Mouse (Mus musculus) right cerebral cortex, postnatal 10 days (tissue): ENCODE measurements around the gene Stard8.
"Not testable (repeated sequence)": the region's sequence is repeated elsewhere in the genome, so short reads cannot be mapped to it uniquely, and the experiment has no call there.

Experiments used
- DNase-seq, 2 experiments: peaks; one replicate each; pipeline ENCODE4 v3.0.0; 2021; ENCODE audit warnings: low spot score in 2 of 2

Stard8 gene

DNA sequence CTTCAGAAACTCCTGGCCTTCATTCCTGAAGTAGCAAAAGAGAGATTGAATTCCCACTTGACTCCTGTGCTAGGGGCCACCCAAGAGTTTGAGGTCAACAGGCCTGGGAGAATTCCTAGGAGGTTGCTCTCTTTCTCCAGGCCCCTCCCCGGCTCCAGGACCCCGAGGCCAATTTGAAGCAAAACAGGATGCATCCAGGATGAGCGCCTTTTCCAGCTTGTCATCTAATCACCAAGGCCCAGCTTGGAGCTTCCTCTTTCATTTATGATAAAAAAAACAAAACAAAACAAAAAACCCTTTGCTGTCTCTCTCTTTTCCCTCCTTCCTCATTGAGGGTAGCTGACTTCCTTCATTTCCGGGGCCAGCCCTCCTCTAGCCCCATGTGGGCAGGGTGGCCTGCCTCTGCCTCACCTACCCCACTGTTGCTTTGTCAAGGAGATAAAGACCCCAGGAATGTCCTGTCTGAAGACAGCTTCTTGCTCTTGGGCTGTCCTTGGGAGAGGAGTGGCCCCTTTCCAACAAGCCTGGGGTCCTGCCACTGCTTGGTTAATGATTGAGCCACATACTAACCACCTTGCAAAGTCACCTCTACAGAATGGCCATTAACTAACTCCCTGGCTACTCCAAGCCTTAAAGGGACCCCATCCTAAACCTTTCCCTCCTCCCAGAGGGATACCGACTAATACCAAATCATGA, 43.5 kb downstream of the Stard8 start:
- DNase-seq, result no peak

DNA sequence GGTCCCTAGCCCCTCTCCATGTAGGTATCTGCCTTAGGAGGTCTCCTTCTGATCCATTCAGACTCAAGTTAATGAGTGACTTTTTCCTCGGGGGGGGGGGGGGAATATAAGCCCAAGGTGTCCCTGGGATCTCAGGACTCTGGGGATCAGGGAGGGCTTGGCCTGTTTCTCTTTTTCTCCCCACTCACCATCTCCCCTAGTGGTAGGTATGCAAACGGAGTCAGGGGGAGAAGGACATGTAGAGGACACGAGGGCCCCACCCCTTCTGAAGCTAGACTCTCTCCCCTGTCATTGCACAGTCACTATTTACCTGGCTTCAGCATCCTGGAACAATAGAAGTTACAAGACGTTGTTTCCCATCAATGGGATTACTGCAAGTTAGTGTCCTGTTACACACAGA, 45.1 kb downstream of the Stard8 start:
- no peak for DNase-seq

DNA sequence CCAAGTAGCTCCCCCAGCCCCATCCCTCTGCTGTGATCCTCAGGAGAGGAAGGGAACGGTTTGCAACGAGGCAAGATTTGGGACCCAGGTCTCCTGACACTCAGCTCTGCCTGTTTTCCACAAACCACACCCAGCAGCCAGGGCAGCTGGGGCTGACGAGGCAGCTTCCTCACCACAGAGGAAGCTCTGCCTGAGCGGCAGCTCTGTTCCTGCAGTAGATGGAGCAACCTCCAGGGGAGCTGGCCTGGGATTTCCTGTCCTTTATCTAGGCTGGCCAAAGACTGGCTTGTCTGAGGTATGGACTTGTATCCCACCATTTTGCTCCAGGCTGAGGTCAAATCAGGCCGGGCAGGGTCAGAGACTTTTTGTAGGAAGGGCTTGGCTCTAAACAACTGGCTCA, 46.2 kb downstream of the Stard8 start:
- DNase-seq, result no peak

DNA sequence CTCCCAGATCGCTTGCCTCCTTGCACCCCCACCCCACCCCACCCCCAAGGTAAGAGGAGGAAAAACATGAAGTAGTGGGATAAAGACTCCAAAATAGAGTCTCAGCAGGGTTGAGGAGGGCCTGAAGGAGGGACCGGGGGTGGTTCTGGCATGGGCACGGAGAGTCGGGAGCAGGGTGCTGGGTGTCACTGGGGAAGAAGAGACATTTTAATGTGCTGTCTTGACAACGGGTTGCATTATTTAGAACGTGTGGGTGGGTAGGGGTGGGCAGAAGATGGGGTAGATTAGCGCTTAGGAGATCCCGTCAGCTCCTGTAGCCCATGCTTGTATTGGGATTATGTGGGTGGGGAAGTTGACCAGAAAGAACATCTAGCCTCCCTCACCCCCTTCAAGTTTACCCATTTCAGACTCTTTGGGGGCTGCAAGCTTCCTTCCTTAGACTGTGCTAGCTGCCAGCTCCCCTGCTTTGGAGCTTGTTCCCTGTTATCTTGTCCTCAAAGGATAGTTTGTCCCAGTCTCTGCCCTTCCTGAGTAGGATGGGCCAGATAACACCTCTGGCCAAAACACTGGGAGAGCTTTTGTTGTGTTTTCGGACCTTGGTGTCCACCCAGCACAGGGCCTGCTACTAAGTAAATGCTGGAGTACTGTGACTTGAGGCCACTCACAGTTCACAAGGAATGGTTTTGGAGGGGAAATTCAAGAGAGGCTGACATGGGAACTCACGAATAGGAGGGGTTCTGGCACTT, 47.9 kb downstream of the Stard8 start:
- DNase-seq, result no peak

DNA sequence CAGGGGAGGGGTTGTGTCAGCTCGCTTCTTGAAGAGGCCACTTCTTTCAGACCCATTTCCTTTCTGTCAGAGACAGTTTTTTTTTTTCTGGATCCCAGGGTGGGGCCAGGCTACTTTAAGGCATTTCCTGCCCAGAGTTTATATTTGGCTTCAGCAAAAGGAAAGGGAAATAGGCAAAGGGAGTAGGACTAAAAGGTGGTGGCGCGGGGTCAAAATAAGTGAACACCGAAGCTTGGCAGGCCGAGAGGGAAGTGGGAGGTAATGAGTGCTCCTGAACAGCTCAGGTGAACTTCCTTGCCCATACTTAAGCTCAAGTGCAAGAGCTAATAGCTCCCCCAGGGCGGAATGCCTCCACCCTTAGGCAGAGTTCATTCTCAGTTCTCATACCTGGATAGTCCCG, 49.2 kb downstream of the Stard8 start:
- no peak for DNase-seq

DNA sequence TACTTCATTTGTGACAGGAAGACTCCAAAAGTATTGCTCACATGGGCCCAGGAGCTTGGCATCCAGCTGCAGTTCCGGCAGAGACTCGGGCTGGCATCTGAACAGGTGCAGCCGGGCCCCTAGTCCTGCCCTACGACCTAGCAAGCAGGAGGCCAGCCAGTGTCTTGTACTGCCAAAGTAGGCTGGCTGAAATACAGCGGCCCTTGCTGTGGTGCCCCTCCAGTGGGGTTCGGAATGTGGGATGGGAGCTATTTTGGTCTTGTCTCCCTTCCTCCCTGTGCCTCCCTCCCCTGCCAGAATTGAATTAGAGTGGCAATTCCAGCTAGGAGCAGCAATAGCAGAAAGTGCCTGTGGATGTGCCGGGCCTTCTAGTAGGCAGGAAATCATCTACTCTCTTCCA, 51.5 kb downstream of the Stard8 start:
- DNase-seq, result no peak

DNA sequence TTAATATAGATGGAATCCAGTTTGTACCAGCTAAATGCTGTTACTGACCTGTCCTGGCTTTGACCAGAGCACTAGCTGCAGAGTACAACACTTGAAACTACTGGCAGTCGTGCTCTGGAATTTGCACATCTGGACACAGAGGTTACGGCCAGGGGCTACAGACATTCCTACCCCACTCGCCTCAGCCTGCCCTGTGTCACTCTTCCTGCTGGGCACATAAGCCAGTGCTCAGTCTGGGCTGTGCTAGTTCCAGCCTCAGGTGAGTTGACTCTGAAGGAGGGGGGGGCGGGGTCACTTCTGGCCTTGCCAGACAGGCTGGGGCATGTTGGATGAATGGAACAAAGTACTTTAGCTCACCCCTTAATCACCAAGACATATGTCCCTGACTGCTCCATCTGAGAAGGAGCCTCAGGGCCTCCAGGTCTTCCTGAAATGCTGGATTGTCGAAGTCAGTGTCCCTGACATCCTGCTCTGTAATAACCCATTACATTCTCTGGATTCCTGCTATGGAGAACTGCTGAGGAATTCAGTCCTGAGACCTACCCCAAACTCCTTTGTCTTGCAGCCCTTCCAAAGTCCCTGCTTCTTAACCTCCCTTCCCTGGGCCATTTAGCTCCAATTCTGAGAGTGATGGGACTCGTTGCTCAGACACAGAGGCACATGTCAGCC, 54.9 kb downstream of the Stard8 start:
- DNase-seq, result no peak

DNA sequence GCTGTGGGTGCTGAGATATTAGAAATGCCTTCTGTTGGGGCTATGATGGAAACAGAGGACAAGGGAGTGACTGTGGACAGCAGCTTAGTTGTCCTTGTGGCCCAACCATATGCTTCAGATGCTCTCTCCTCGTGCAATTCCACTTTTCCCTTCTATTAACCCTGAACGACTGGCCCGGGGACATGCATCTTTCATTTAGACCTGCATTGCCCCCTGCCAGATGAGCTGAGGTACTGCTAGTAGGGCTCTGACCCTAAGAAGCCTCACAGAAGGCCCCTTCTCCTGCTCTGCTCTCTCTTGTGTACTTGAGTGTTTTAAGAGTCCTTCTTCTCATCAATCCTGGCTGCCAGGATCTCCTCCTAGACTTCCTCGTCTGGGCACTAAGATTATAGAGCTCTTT, 56.1 kb downstream of the Stard8 start:
- no peak for DNase-seq

DNA sequence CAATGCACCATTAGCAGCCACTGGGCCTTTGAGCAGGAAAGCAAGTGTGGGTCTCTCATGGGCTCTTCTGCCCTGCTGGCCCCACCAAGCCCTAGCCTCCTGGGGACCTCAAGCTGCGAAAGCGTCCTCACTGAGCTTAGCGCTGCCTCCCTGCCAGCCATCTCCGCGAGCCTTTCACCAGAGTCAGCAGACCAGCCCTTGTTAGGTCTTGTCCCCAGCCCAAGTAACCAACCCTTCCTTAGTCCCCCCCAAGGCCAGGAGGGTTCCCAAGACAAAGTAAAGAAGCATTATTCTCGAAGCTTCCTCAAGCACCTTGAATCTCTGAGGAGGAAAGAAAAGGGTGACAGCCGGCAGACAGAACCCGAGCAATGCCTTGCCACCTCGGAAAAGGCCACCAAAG, 62.5 kb downstream of the Stard8 start:
- no peak for DNase-seq

DNA sequence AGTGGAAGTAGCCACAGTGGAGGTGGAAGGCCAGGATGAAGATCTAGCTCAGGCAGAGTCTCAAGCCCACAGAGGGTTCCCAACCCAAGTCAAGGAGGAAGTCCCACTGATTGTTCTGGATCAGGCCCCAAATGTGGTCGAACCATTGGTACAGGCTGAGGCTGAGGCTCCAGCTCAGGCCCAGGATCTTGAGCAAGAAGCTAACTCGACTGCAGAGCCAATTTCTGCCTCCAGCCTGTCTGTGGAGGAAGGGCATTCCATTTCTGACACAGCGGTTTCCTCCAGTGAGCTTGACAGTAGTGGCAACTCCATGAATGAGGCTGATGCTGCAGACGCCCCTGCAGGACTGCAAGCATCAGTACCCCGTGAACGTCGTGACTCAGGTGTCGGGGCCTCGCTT, 63.5 kb downstream of the Stard8 start:
- DNase-seq, result no peak

DNA sequence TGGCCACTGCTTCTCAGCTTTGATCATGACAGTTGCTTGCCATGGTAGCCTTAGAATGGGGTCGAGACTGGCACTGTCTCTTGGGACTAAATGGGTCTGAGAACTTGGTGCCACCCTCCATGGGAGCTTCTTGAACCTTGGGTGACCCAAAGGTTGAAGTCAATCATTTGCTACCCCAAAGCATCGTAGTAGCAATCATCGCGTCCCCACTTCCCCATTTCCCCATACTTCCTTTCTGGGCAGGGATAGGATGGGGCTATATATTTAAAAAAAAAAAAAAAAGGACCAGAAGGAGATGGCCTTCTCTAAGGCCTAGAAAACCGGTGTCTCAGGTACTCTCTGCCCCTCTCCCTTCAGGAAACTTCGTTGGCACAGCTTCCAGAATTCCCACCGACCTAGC, 64.2 kb downstream of the Stard8 start:
- DNase-seq, result no peak

DNA sequence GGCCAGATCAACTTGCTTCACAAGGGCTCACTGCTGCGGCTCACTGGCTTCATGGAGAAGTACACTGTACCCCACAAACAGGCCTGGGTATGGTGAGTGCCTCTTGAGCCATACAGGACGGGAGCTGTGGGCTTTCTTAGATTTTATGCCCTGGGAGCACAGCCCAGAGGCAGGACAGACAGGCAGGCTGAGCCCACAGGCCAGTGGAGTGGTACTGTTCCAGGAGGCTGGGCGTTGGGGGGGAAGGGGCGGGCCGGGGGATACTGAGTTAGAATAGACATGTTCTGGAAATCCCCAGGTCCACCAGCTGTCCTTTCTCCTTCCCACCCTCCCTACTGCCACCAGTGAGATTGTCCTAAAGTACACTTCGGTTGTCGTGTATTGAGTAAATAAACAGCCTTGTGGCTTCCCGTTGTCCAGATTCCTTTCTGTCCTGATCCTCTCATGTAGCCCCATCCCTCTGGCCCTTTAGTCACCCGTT, 64.7 kb downstream of the Stard8 start:
- no peak for DNase-seq

DNA sequence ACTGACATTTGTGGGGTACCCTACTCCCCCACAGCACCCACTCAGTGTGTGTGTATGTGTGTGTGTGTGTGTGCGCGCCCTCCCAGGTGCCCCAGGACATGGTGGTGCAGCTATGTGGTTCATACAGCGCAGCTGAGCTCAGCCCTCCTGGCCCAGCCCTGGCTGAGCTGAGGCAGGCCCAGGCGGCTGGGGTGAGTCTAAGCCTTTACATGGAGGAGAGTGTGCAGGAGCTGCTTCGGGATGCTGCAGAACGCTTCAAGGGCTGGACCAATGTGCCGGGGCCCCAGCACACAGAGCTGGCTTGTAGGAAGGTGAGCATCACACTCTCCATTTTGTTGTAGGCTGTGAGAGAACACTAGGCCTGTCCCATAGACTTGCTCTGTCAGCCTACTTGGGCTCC, 68.1 kb downstream of the Stard8 start:
- DNase-seq, result no peak

DNA sequence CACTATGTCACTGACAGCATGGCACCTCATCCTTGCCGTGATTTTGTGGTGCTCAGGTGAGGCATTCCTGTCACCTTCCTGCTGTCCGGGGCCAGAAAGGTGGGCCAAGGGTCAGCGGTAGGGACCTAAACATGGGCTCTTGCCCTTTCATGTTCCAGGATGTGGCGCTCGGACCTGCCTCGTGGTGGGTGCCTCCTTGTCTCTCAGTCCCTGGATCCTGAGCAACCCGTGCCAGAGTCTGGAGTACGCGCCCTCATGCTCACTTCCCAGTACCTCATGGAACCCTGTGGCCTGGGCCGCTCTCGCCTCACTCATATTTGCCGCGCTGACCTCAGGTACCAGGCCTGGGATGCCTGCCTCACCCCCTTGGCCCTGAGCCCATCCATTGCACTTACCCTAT, 69.5 kb downstream of the Stard8 start:
- no peak for DNase-seq

DNA sequence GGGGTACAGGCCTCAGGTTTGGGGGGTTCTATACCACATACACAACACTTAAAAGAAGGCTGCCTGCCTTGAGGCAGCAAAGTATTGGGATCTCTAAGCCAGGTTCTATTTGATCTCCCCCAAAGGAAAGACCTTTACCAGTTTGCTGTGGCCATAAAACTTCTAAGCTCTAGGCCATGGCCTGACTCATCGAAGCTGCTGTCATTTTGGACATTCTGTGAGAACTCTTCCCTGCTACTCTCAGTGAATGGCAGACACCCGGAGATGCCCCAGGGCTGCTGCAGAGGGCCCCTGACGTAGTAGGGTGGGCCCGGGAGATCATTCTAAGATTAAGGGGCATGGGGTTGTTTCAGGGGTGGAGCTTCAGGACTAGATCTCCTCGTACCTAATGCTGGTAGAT, 72.1 kb downstream of the Stard8 start:
- no peak for DNase-seq

DNA sequence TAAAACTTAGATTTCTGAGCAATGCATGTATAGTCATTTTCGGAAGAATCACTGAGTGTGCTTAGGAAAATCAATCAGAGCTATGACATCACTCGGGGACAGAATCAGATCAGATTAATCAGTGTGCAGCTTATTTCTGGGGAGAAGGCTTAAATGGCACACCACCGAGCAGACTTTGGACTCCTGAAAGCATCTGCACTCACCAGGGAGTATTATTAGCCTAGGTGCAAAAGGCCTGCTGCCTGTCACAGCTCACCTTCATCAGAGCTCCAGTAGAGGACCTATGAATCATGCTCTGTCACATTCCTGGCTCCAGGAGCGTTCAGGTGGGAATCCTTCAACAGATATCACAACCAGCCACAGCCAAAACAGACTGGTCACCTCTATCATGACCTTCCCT, 73.4 kb downstream of the Stard8 start:
- DNase-seq, result no peak

DNA sequence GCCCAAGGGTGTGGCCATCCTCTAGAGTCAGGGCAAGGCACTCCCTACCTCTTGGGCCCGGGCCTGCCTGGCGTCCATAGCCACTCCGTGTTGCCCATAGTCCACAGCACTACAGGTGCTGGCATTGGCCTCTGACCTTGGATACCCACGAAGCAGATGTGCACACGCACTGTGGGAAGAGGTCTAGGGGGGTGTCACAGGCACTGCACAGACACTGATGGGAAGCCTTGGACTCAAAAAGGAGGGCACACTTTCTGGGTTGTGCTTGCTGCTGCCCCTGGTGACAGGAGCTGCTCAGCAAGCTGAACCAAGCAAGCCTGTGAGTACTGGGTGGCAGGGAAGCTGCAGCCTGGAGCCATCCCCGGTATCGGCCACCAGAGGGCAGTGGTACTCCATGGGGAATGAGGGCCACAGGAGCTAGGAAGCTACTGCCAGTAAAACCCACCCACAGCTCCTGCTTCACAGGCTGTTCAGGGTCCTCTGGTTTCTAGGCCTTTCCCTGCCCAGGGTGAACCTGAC, 75.4 kb downstream of the Stard8 start:
- not testable (repeated sequence) for DNase-seq

DNA sequence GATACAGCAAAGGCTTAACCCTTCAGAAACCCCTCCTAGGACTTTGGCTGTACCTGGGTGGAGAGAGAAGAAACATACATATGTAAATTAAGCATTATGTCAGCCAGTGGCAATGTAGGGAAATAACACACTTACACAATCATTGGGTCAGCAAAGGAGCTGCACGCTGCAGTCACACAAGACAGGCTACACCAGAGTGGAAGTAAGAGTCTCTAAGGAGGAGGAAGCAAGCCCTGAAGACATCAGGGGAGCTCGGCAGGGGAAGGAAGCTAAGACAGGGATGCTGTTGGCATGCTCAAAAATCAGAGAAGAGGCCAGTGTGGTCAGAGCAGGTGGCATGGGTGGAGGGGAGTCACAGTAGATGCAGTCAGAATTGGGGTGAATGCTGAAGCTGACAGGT, 89.7 kb downstream of the Stard8 start:
- no peak for DNase-seq

DNA sequence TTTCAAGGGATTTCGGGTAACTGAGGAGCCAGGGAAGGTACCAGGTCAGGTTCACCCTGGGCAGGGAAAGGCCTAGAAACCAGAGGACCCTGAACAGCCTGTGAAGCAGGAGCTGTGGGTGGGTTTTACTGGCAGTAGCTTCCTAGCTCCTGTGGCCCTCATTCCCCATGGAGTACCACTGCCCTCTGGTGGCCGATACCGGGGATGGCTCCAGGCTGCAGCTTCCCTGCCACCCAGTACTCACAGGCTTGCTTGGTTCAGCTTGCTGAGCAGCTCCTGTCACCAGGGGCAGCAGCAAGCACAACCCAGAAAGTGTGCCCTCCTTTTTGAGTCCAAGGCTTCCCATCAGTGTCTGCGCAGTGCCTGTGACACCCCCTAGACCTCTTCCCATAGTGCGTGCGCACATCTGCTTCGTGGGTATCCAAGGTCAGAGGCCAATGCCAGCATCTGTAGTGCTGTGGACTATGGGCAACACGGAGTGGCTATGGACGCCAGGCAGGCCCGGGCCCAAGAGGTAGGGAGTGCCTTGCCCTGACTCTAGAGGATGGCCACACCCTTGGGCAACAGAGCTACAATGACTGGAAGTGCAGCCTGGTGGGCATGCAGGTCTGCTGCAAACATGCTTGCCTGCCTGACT, 108.2 kb downstream of the Stard8 start:
- not testable (repeated sequence) for DNase-seq

DNA sequence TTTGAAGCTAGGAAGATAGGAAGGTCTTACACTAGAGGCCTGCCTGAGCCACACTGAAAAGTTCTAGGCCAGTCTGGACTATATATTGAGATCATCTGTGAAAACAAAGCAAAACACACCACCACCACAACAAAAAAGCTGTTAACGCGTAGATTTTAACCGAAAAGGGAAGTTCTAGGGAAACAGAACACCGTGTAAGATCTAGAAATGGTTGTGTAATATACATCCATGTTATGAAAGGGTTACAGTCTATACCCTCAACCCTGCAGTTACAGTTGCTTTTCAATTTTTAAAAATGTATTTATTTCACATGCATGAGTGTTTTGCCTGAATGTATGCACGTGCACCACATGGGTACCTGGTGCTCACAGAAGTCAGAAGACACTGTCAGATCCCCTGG, 116.5 kb downstream of the Stard8 start:
- no peak for DNase-seq
